Mouse (Mus musculus): ENCODE results near the gene Lemd1.

- no peak for TF ChIP-seq CTCF (IDR thresholded peaks at IDR 0.05; ENCODE audit: low read depth, low read length)
- no peak for TF ChIP-seq POLR2A (IDR thresholded peaks at IDR 0.05; ENCODE audit: extremely low read depth, insufficient read depth, low read length)
These were observed 108.5 kb downstream of the Lemd1 start for GRCm38 (mm10) chr1:132299744-132300143.
